Mouse (Mus musculus) hindbrain, embryonic 14.5 days (tissue): ENCODE measurements around the gene Pptc7. TPM values are rescaled to one million over a fixed set of nuclear protein-coding genes. Genes with fewer than 3 reads are reported as not detected.

ENCODE experiments used
- ATAC-seq: fragments of 200-750 bp; cut with Nextera tagmentation; 2 replicates; pipeline ENCODE4 v1.8.0; 2017; ENCODE audit warnings: moderate number of reproducible peaks, mild to moderate bottlenecking, moderate TSS enrichment, moderate library complexity; ENCODE audit not compliant: low FRiP score
- DNase-seq: peaks from one replicate; pipeline ENCODE4 v3.0.0-alpha.2; 2015; ENCODE audit warnings: low spot score
- H3K27ac ChIP-seq: fragments of 300-500 bp; sonication (generic); 2 replicates; pipeline ENCODE4 v1.5.1; 2014; ENCODE audit warnings: mild to moderate bottlenecking, moderate library complexity
- H3K27me3 ChIP-seq: fragments of 300-500 bp; sonication (generic); 2 replicates; pipeline ENCODE4 v1.6.1; 2014; ENCODE audit warnings: mild to moderate bottlenecking, low read length, mixed read lengths; ENCODE audit not compliant: control insufficient read depth, insufficient read depth
- H3K36me3 ChIP-seq: fragments of 300-500 bp; sonication (generic); replicated peaks from 2 replicates; pipeline ENCODE4 v1.6.1; 2014; ENCODE audit not compliant: control insufficient read depth, insufficient read depth
- H3K4me1 ChIP-seq: fragments of 300-500 bp; sonication (generic); replicated peaks from 2 replicates; pipeline ENCODE4 v1.6.1; 2014; ENCODE audit warnings: antibody characterized with exemption, low read length, mixed read lengths; ENCODE audit not compliant: control insufficient read depth, insufficient read depth
- H3K4me2 ChIP-seq: fragments of 300-500 bp; sonication (generic); replicated peaks from 2 replicates; pipeline ENCODE4 v1.6.1; 2014; ENCODE audit warnings: mild to moderate bottlenecking, moderate library complexity
- H3K4me3 ChIP-seq: fragments of 300-500 bp; sonication (generic); replicated peaks from 2 replicates; pipeline ENCODE4 v1.5.1; 2014; ENCODE audit warnings: mild to moderate bottlenecking, low read length
- H3K9ac ChIP-seq: fragments of 300-500 bp; sonication (generic); 2 replicates; pipeline ENCODE4 v1.6.1; 2014
- H3K9me3 ChIP-seq: fragments of 300-500 bp; sonication (generic); 2 replicates; pipeline ENCODE4 v1.6.1; 2016; ENCODE audit warnings: low read length; ENCODE audit not compliant: control insufficient read depth
- WGBS: fragments of 180-500 bp; shearing (Covaris S2); extraction: QIAGEN DNeasy Blood & Tissue Kit; methylation state at CpG from one replicate; pipeline ENCODE4 v1.1.7; 2014; 5-methylcytosine and 5-hydroxymethylcytosine counted together
- polyA plus RNA-seq: library from polyadenylated mRNA; unstranded; fragments of >200 nt; fragmentation: Nextera tagmentation; extraction: Ambion mirVana; gene quantifications from 2 replicates; pipeline ENCODE4 v1.2.1, GENCODE M21; 2014

The Pptc7 gene
- 8.4 and 8.5 TPM in 2 replicates for polyA plus RNA-seq

GRCm38 (mm10) chr5:122284183-122285028, at the start of gene Pptc7:
TSS of gene Pptc7 (plus strand) at chr5:122284365.
- Histone ChIP-seq H3K36me3 (no peaks in the 10 kb centered on the region), H3K4me2 (peak within 1 kb of the TSS; percentile 100), H3K9me3 (no peaks in the 10 kb centered on the region), H3K27ac (peak within 1 kb of the TSS; percentile 90), H3K9ac (peak within 1 kb of the TSS; percentile 92), H3K27me3 (no peaks in the 10 kb centered on the region), H3K4me3 (peak within 1 kb of the TSS; percentile 96), H3K4me1 (peaks cover 14% of the 10 kb centered on the region)
- ATAC-seq (peak; percentile 93), DNase-seq (peak; percentile 89)
- under 1% methylated on average over 89 of the region's 114 CpGs for WGBS

- Histone ChIP-seq H3K36me3 (no peaks in the 10 kb centered on the region; the same call in 1 of the 2 replicates), H3K4me1 (no peaks in the 10 kb centered on the region), H3K27me3 (no peaks in the 10 kb centered on the region), H3K27ac (no peak overlapping the region), H3K4me3 (no peak overlapping the region), H3K4me2 (no peak overlapping the region), H3K9ac (no peak overlapping the region), H3K9me3 (no peaks in the 10 kb centered on the region)
- WGBS, result 70% methylated on average over 9 of the region's 9 CpGs
- ATAC-seq (no peak), DNase-seq (no peak)
These were observed 48.8 kb upstream of the Pptc7 start for GRCm38 (mm10) chr5:122235196-122235836.

GRCm38 (mm10) chr5:122237200-122237599, 47.0 kb upstream of the Pptc7 start:
- no peaks in the 10 kb centered on the region for H3K4me1 ChIP-seq
- peaks cover 6% of the 10 kb centered on the region for H3K36me3 ChIP-seq
- H3K27me3 ChIP-seq, result no peaks in the 10 kb centered on the region
- H3K27ac ChIP-seq, result no peak overlapping the region
- H3K4me3 ChIP-seq, result no peak overlapping the region
- H3K9ac ChIP-seq, result no peak overlapping the region
- no peak for DNase-seq
- H3K9me3 ChIP-seq, result no peaks in the 10 kb centered on the region
- no peak for ATAC-seq
- 69% methylated on average over 5 of the region's 5 CpGs for WGBS
- H3K4me2 ChIP-seq, result no peak overlapping the region

- WGBS, result 88% methylated on average over 7 of the region's 7 CpGs
- DNase-seq (no peak), ATAC-seq (no peak)
- peaks cover 8% of the 10 kb centered on the region for H3K36me3 ChIP-seq
- no peak overlapping the region for H3K27ac ChIP-seq
- H3K4me1 ChIP-seq, result peaks cover 5% of the 10 kb centered on the region; the same call in 1 of the 2 replicates
- no peaks in the 10 kb centered on the region for H3K9me3 ChIP-seq
- H3K4me3 ChIP-seq, result no peak overlapping the region
- H3K27me3 ChIP-seq, result no peaks in the 10 kb centered on the region
- H3K9ac ChIP-seq, result no peak overlapping the region
- no peak overlapping the region for H3K4me2 ChIP-seq
These were observed 44.5 kb upstream of the Pptc7 start for GRCm38 (mm10) chr5:122239618-122240017.

GRCm38 (mm10) chr5:122240521-122240920, 43.6 kb upstream of the Pptc7 start:
- Histone ChIP-seq H3K27me3 (no peaks in the 10 kb centered on the region), H3K4me2 (no peak overlapping the region), H3K4me3 (no peak overlapping the region), H3K9ac (no peak overlapping the region), H3K27ac (no peak overlapping the region), H3K36me3 (peaks cover 10% of the 10 kb centered on the region), H3K9me3 (no peaks in the 10 kb centered on the region), H3K4me1 (peaks cover 5% of the 10 kb centered on the region; the same call in 1 of the 2 replicates)
- ATAC-seq (no peak), DNase-seq (no peak)
- 84% methylated on average over 11 of the region's 11 CpGs for WGBS

GRCm38 (mm10) chr5:122240989-122241388, 43.2 kb upstream of the Pptc7 start:
- Histone ChIP-seq H3K9ac (no peak overlapping the region), H3K27ac (no peak overlapping the region), H3K4me3 (no peak overlapping the region), H3K4me2 (no peak overlapping the region), H3K4me1 (peaks cover 5% of the 10 kb centered on the region; the same call in 1 of the 2 replicates), H3K27me3 (no peaks in the 10 kb centered on the region), H3K9me3 (no peaks in the 10 kb centered on the region), H3K36me3 (peaks cover 15% of the 10 kb centered on the region)
- no peak for ATAC-seq
- no peak for DNase-seq
- 50% methylated on average over 1 of the region's 1 CpGs for WGBS

GRCm38 (mm10) chr5:122242521-122243123, 41.5 kb upstream of the Pptc7 start:
- no peak for DNase-seq
- Histone ChIP-seq H3K9me3 (no peaks in the 10 kb centered on the region), H3K36me3 (peaks cover 31% of the 10 kb centered on the region), H3K4me2 (no peak overlapping the region), H3K4me3 (no peak overlapping the region), H3K9ac (no peak overlapping the region), H3K27me3 (no peaks in the 10 kb centered on the region), H3K4me1 (peaks cover 5% of the 10 kb centered on the region; the same call in 1 of the 2 replicates), H3K27ac (no peak overlapping the region)
- WGBS, result 92% methylated on average over 6 of the region's 6 CpGs
- ATAC-seq, result no peak

- ATAC-seq (no peak), DNase-seq (no peak)
- H3K36me3 ChIP-seq, result peaks cover 45% of the 10 kb centered on the region
- H3K9me3 ChIP-seq, result no peaks in the 10 kb centered on the region
- H3K4me3 ChIP-seq, result no peak overlapping the region
- H3K9ac ChIP-seq, result no peak overlapping the region
- H3K27me3 ChIP-seq, result no peaks in the 10 kb centered on the region
- peaks cover 5% of the 10 kb centered on the region; the same call in 1 of the 2 replicates for H3K4me1 ChIP-seq
- no peak overlapping the region for H3K4me2 ChIP-seq
- whole genome bisulfite sequencing, result 66% methylated on average over 17 of the region's 17 CpGs
- H3K27ac ChIP-seq, result no peak overlapping the region
These were observed 40.2 kb upstream of the Pptc7 start for GRCm38 (mm10) chr5:122243781-122244523.
